Mouse (Mus musculus): Measurements from ENCODE around the gene Snd1.
A peak's percentile ranks its signal among the peaks of the same experiment; 100 is the strongest.

Gene Snd1

GRCm38 (mm10) chr6:28546943-28547342, 72.0 kb downstream of the Snd1 start:
- DNase-seq (ENCODE audit: low spot score): no peak

- DNase-seq (ENCODE audit: low spot score): no peak
Measured at GRCm38 (mm10) chr6:28549374-28549773, 74.4 kb downstream of the Snd1 start.

GRCm38 (mm10) chr6:28550255-28551004, 75.5 kb downstream of the Snd1 start:
- DNase-seq (ENCODE audit: low spot score): no peak

- no peak for DNase-seq (ENCODE audit: low spot score)
Measured at GRCm38 (mm10) chr6:28554470-28554869, 79.5 kb downstream of the Snd1 start.

GRCm38 (mm10) chr6:28555002-28555401, 80.1 kb downstream of the Snd1 start:
- no peak for DNase-seq (ENCODE audit: low spot score)

GRCm38 (mm10) chr6:28555428-28555827, 80.5 kb downstream of the Snd1 start:
- DNase-seq (ENCODE audit: low spot score): no peak

GRCm38 (mm10) chr6:28557728-28558127, 82.8 kb downstream of the Snd1 start:
- DNase-seq (ENCODE audit: low spot score): no peak

- no peak for DNase-seq (ENCODE audit: low spot score)
Measured at GRCm38 (mm10) chr6:28559419-28559818, 84.5 kb downstream of the Snd1 start.

GRCm38 (mm10) chr6:28561291-28561995, 86.5 kb downstream of the Snd1 start:
- DNase-seq (ENCODE audit: low spot score): peak; percentile 23

- no peak for DNase-seq (ENCODE audit: low spot score)
Measured at GRCm38 (mm10) chr6:28562323-28563044, 87.5 kb downstream of the Snd1 start.

GRCm38 (mm10) chr6:28567978-28568377, 93.0 kb downstream of the Snd1 start:
- no peak for DNase-seq (ENCODE audit: low spot score)

GRCm38 (mm10) chr6:28571946-28572345, 97.0 kb downstream of the Snd1 start:
- DNase-seq (ENCODE audit: low spot score): no peak

GRCm38 (mm10) chr6:28572991-28573759, 98.2 kb downstream of the Snd1 start:
- DNase-seq (ENCODE audit: low spot score): no peak

- no peak for DNase-seq (ENCODE audit: low spot score)
Measured at GRCm38 (mm10) chr6:28576356-28577264, 101.7 kb downstream of the Snd1 start.

- no peak for DNase-seq (ENCODE audit: low spot score)
Measured at GRCm38 (mm10) chr6:28582847-28583246, 107.9 kb downstream of the Snd1 start.

- no peak for DNase-seq (ENCODE audit: low spot score)
Measured at GRCm38 (mm10) chr6:28583399-28583798, 108.5 kb downstream of the Snd1 start.

GRCm38 (mm10) chr6:28586806-28587205, 111.9 kb downstream of the Snd1 start:
- no peak for DNase-seq (ENCODE audit: low spot score)

GRCm38 (mm10) chr6:28588494-28589171, 113.7 kb downstream of the Snd1 start:
- DNase-seq (ENCODE audit: low spot score): no peak

- no peak for DNase-seq (ENCODE audit: low spot score)
Measured at GRCm38 (mm10) chr6:28592323-28592893, 117.5 kb downstream of the Snd1 start.

- no peak for DNase-seq (ENCODE audit: low spot score)
Measured at GRCm38 (mm10) chr6:28593708-28594107, 118.8 kb downstream of the Snd1 start.

Data from yolk sac, embryonic 10.5 days (tissue).